Mouse (Mus musculus): ENCODE results near the gene A930018P22Rik. TPM values are rescaled to one million over a fixed set of nuclear protein-coding genes. Genes with fewer than 3 reads are reported as not detected.

Gene A930018P22Rik
- polyA plus RNA-seq, 1 experiment from 2014 or later, result not detected

GRCm38 (mm10) chr2:104124071-104124470 lies 1.5 kb downstream of the A930018P22Rik start:
- H3K4me3 ChIP-seq (ENCODE audit: low read depth, low read length), result no peak overlapping the region
- no peaks in the 10 kb centered on the region for H3K4me1 ChIP-seq (ENCODE audit: control insufficient read depth, insufficient read depth, low read length)
- ATAC-seq (ENCODE audit: insufficient read depth, low FRiP score, low TSS enrichment) (no peak), DNase-seq (ENCODE audit: low spot score) (no peak)
- H3K4me2 ChIP-seq (ENCODE audit: low read depth), result no peak overlapping the region
- WGBS, result 78% methylated on average over 5 of the region's 5 CpGs
- no peak overlapping the region for H3K9ac ChIP-seq (ENCODE audit: low read length)
- H3K27me3 ChIP-seq (ENCODE audit: control insufficient read depth, insufficient read depth, low read length), result 0 out of 2 replicates have a peak, but pooled peaks cover 3% of the 10 kb centered on the region
- H3K27ac ChIP-seq (ENCODE audit: low read depth, low read length), result no peak overlapping the region
- no peaks in the 10 kb centered on the region for H3K36me3 ChIP-seq (ENCODE audit: control insufficient read depth, insufficient read depth, low read length)
- no peaks in the 10 kb centered on the region for H3K9me3 ChIP-seq (ENCODE audit: control insufficient read depth, low read length)

GRCm38 (mm10) chr2:104128803-104129531 lies 6.4 kb downstream of the A930018P22Rik start:
- no peaks in the 10 kb centered on the region for H3K36me3 ChIP-seq (ENCODE audit: control insufficient read depth, insufficient read depth, low read length)
- no peak overlapping the region for H3K27ac ChIP-seq (ENCODE audit: low read depth, low read length)
- 90% methylated on average over 13 of the region's 13 CpGs for WGBS
- no peak overlapping the region for H3K4me3 ChIP-seq (ENCODE audit: low read depth, low read length)
- no peaks in the 10 kb centered on the region for H3K9me3 ChIP-seq (ENCODE audit: control insufficient read depth, low read length)
- H3K27me3 ChIP-seq (ENCODE audit: control insufficient read depth, insufficient read depth, low read length), result 0 out of 2 replicates have a peak, but pooled peaks cover 2% of the 10 kb centered on the region
- no peak overlapping the region for H3K4me2 ChIP-seq (ENCODE audit: low read depth)
- DNase-seq (ENCODE audit: low spot score), result no peak
- ATAC-seq (ENCODE audit: insufficient read depth, low FRiP score, low TSS enrichment), result no peak
- no peaks in the 10 kb centered on the region for H3K4me1 ChIP-seq (ENCODE audit: control insufficient read depth, insufficient read depth, low read length)
- H3K9ac ChIP-seq (ENCODE audit: low read length), result no peak overlapping the region

GRCm38 (mm10) chr2:104130165-104130564 lies 7.6 kb downstream of the A930018P22Rik start:
- no peaks in the 10 kb centered on the region for H3K36me3 ChIP-seq (ENCODE audit: control insufficient read depth, insufficient read depth, low read length)
- DNase-seq (ENCODE audit: low spot score) (no peak), ATAC-seq (ENCODE audit: insufficient read depth, low FRiP score, low TSS enrichment) (no peak)
- 85% methylated on average over 6 of the region's 6 CpGs for WGBS
- H3K9ac ChIP-seq (ENCODE audit: low read length), result no peak overlapping the region
- no peak overlapping the region for H3K4me3 ChIP-seq (ENCODE audit: low read depth, low read length)
- no peaks in the 10 kb centered on the region for H3K9me3 ChIP-seq (ENCODE audit: control insufficient read depth, low read length)
- H3K27ac ChIP-seq (ENCODE audit: low read depth, low read length), result no peak overlapping the region
- no peak overlapping the region for H3K4me2 ChIP-seq (ENCODE audit: low read depth)
- H3K4me1 ChIP-seq (ENCODE audit: control insufficient read depth, insufficient read depth, low read length), result no peaks in the 10 kb centered on the region
- H3K27me3 ChIP-seq (ENCODE audit: control insufficient read depth, insufficient read depth, low read length), result no peaks in the 10 kb centered on the region

GRCm38 (mm10) chr2:104130969-104131368 lies 8.4 kb downstream of the A930018P22Rik start:
- H3K4me3 ChIP-seq (ENCODE audit: low read depth, low read length), result no peak overlapping the region
- H3K36me3 ChIP-seq (ENCODE audit: control insufficient read depth, insufficient read depth, low read length), result no peaks in the 10 kb centered on the region
- 69% methylated on average over 3 of the region's 3 CpGs for WGBS
- ATAC-seq (ENCODE audit: insufficient read depth, low FRiP score, low TSS enrichment) (no peak), DNase-seq (ENCODE audit: low spot score) (no peak)
- H3K4me1 ChIP-seq (ENCODE audit: control insufficient read depth, insufficient read depth, low read length), result no peaks in the 10 kb centered on the region
- H3K9me3 ChIP-seq (ENCODE audit: control insufficient read depth, low read length), result no peaks in the 10 kb centered on the region
- no peak overlapping the region for H3K4me2 ChIP-seq (ENCODE audit: low read depth)
- no peak overlapping the region for H3K27ac ChIP-seq (ENCODE audit: low read depth, low read length)
- H3K27me3 ChIP-seq (ENCODE audit: control insufficient read depth, insufficient read depth, low read length), result no peaks in the 10 kb centered on the region
- no peak overlapping the region for H3K9ac ChIP-seq (ENCODE audit: low read length)

GRCm38 (mm10) chr2:104132266-104132859 lies 9.8 kb downstream of the A930018P22Rik start:
- Histone ChIP-seq H3K27me3 (ENCODE audit: control insufficient read depth, insufficient read depth, low read length) (no peaks in the 10 kb centered on the region), H3K36me3 (ENCODE audit: control insufficient read depth, insufficient read depth, low read length) (no peaks in the 10 kb centered on the region), H3K4me1 (ENCODE audit: control insufficient read depth, insufficient read depth, low read length) (no peaks in the 10 kb centered on the region), H3K9ac (ENCODE audit: low read length) (no peak overlapping the region), H3K9me3 (ENCODE audit: control insufficient read depth, low read length) (no peaks in the 10 kb centered on the region), H3K27ac (ENCODE audit: low read depth, low read length) (no peak overlapping the region), H3K4me2 (ENCODE audit: low read depth) (no peak overlapping the region), H3K4me3 (ENCODE audit: low read depth, low read length) (no peak overlapping the region)
- ATAC-seq (ENCODE audit: insufficient read depth, low FRiP score, low TSS enrichment), result no peak
- no peak for DNase-seq (ENCODE audit: low spot score)
- 80% methylated on average over 7 of the region's 7 CpGs for WGBS

GRCm38 (mm10) chr2:104133042-104133810 lies 10.7 kb downstream of the A930018P22Rik start:
- no peak overlapping the region for H3K9ac ChIP-seq (ENCODE audit: low read length)
- no peak overlapping the region for H3K4me3 ChIP-seq (ENCODE audit: low read depth, low read length)
- no peak overlapping the region for H3K27ac ChIP-seq (ENCODE audit: low read depth, low read length)
- H3K36me3 ChIP-seq (ENCODE audit: control insufficient read depth, insufficient read depth, low read length), result no peaks in the 10 kb centered on the region
- ATAC-seq (ENCODE audit: insufficient read depth, low FRiP score, low TSS enrichment) (no peak), DNase-seq (ENCODE audit: low spot score) (no peak)
- no peak overlapping the region for H3K4me2 ChIP-seq (ENCODE audit: low read depth)
- no peaks in the 10 kb centered on the region for H3K27me3 ChIP-seq (ENCODE audit: control insufficient read depth, insufficient read depth, low read length)
- no peaks in the 10 kb centered on the region for H3K4me1 ChIP-seq (ENCODE audit: control insufficient read depth, insufficient read depth, low read length)
- WGBS, result 40% methylated on average over 12 of the region's 12 CpGs
- H3K9me3 ChIP-seq (ENCODE audit: control insufficient read depth, low read length), result no peaks in the 10 kb centered on the region

GRCm38 (mm10) chr2:104134150-104135056 lies 11.8 kb downstream of the A930018P22Rik start:
- Histone ChIP-seq H3K4me2 (ENCODE audit: low read depth) (no peak overlapping the region), H3K9me3 (ENCODE audit: control insufficient read depth, low read length) (no peaks in the 10 kb centered on the region), H3K27me3 (ENCODE audit: control insufficient read depth, insufficient read depth, low read length) (no peaks in the 10 kb centered on the region), H3K9ac (ENCODE audit: low read length) (no peak overlapping the region), H3K27ac (ENCODE audit: low read depth, low read length) (no peak overlapping the region), H3K4me1 (ENCODE audit: control insufficient read depth, insufficient read depth, low read length) (no peaks in the 10 kb centered on the region), H3K36me3 (ENCODE audit: control insufficient read depth, insufficient read depth, low read length) (no peaks in the 10 kb centered on the region), H3K4me3 (ENCODE audit: low read depth, low read length) (no peak overlapping the region)
- 48% methylated on average over 8 of the region's 8 CpGs for WGBS
- DNase-seq (ENCODE audit: low spot score) (peak; percentile 71), ATAC-seq (ENCODE audit: insufficient read depth, low FRiP score, low TSS enrichment) (peak; percentile 45; the same call in 1 of the 2 replicates)

GRCm38 (mm10) chr2:104135920-104136319 lies 13.4 kb downstream of the A930018P22Rik start:
- Histone ChIP-seq H3K4me3 (ENCODE audit: low read depth, low read length) (no peak overlapping the region), H3K4me2 (ENCODE audit: low read depth) (no peak overlapping the region), H3K27ac (ENCODE audit: low read depth, low read length) (no peak overlapping the region), H3K27me3 (ENCODE audit: control insufficient read depth, insufficient read depth, low read length) (no peaks in the 10 kb centered on the region), H3K9me3 (ENCODE audit: control insufficient read depth, low read length) (no peaks in the 10 kb centered on the region), H3K9ac (ENCODE audit: low read length) (no peak overlapping the region), H3K36me3 (ENCODE audit: control insufficient read depth, insufficient read depth, low read length) (no peaks in the 10 kb centered on the region), H3K4me1 (ENCODE audit: control insufficient read depth, insufficient read depth, low read length) (no peaks in the 10 kb centered on the region)
- 60% methylated on average over 2 of the region's 2 CpGs for WGBS
- DNase-seq (ENCODE audit: low spot score) (no peak), ATAC-seq (ENCODE audit: insufficient read depth, low FRiP score, low TSS enrichment) (no peak)
